Mouse (Mus musculus): ENCODE results near the gene Noxred1. TPM values are rescaled to one million over a fixed set of nuclear protein-coding genes. Genes with fewer than 3 reads are reported as not detected.

Gene Noxred1
- polyA plus RNA-seq (2015; fragmentation: Nextera tagmentation; extraction: Ambion mirVana), result 0.67 and 1.6 TPM in 2 replicates

GRCm38 (mm10) chr12:87238632-87239031 lies at the start of gene Noxred1:
Gene Noxred1, minus strand, starts transcription at chr12:87238732.

GRCm38 (mm10) chr12:87266108-87266826 lies 27.7 kb upstream of the Noxred1 start, which contains the start of the genes Vipas39 and Ahsa1:
Gene Vipas39, minus strand, starts transcription at chr12:87266256.
Gene Ahsa1, plus strand, starts transcription at chr12:87266479.

GRCm38 (mm10) chr12:87199973-87200586 lies 38.5 kb downstream of the Noxred1 start, which contains the start of gene Tmed8:
Gene Tmed8, minus strand, starts transcription at chr12:87200454.

GRCm38 (mm10) chr12:87199206-87199972 lies 39.1 kb downstream of the Noxred1 start, which contains the start of gene Samd15:
Gene Samd15, plus strand, starts transcription at chr12:87199723.

Other genes with a start within 250 kb of the Noxred1 start
- not detected in 2 replicates for gene Zdhhc22, start 248.3 kb downstream of the Noxred1 start, polyA plus RNA-seq (2015; fragmentation: Nextera tagmentation; extraction: Ambion mirVana)
- gene Tmem63c, start 217.4 kb downstream of the Noxred1 start, polyA plus RNA-seq (2015; fragmentation: Nextera tagmentation; extraction: Ambion mirVana), result not detected in 2 replicates
- 0.07 and 0.14 TPM in 2 replicates for gene Ngb, start 136.2 kb downstream of the Noxred1 start, polyA plus RNA-seq (2015; fragmentation: Nextera tagmentation; extraction: Ambion mirVana)
- 12.3 and 13.0 TPM in 2 replicates for gene Gstz1, start 91.6 kb downstream of the Noxred1 start, polyA plus RNA-seq (2015; fragmentation: Nextera tagmentation; extraction: Ambion mirVana)
- gene Pomt2, start 90.8 kb downstream of the Noxred1 start, polyA plus RNA-seq (2015; fragmentation: Nextera tagmentation; extraction: Ambion mirVana), result 3.1 and 4.0 TPM in 2 replicates
- 12.4 and 13.8 TPM in 2 replicates for gene Samd15, start 39.0 kb downstream of the Noxred1 start, polyA plus RNA-seq (2015; fragmentation: Nextera tagmentation; extraction: Ambion mirVana)
- gene Tmed8, start 38.3 kb downstream of the Noxred1 start, polyA plus RNA-seq (2015; fragmentation: Nextera tagmentation; extraction: Ambion mirVana), result 1.2 and 1.5 TPM in 2 replicates
- gene Vipas39, start 27.5 kb upstream of the Noxred1 start, polyA plus RNA-seq (2015; fragmentation: Nextera tagmentation; extraction: Ambion mirVana), result 13.1 and 17.0 TPM in 2 replicates
- 126 and 128 TPM in 2 replicates for gene Ahsa1, start 27.7 kb upstream of the Noxred1 start, polyA plus RNA-seq (2015; fragmentation: Nextera tagmentation; extraction: Ambion mirVana)
- gene Ism2, start 61.0 kb upstream of the Noxred1 start, polyA plus RNA-seq (2015; fragmentation: Nextera tagmentation; extraction: Ambion mirVana), result 0.12 TPM in 2 replicates
- gene Sptlc2, start 149.6 kb upstream of the Noxred1 start, polyA plus RNA-seq (2015; fragmentation: Nextera tagmentation; extraction: Ambion mirVana), result 56.9 and 67.7 TPM in 2 replicates
- gene Slirp, start 205.2 kb upstream of the Noxred1 start, polyA plus RNA-seq (2015; fragmentation: Nextera tagmentation; extraction: Ambion mirVana), result 175 and 197 TPM in 2 replicates
- gene Alkbh1, start 205.3 kb upstream of the Noxred1 start, polyA plus RNA-seq (2015; fragmentation: Nextera tagmentation; extraction: Ambion mirVana), result 37.2 and 38.7 TPM in 2 replicates
- gene Snw1, start 233.5 kb upstream of the Noxred1 start, polyA plus RNA-seq (2015; fragmentation: Nextera tagmentation; extraction: Ambion mirVana), result 79.3 and 80.0 TPM in 2 replicates

Measured in spleen, postnatal 0 days (tissue).